Mouse (Mus musculus) intestine, embryonic 16.5 days (tissue): ENCODE data around the gene Nxph1. TPM values are rescaled to one million over a fixed set of nuclear protein-coding genes. Genes with fewer than 3 reads are reported as not detected.
A peak's percentile ranks its signal among the peaks of the same experiment; 100 is the strongest.

ENCODE experiments used
- ATAC-seq: fragments of 200-750 bp; cut with Nextera tagmentation; 2 replicates; pipeline ENCODE4 v1.8.0; 2017; ENCODE audit warnings: moderate TSS enrichment, moderate library complexity
- H3K27ac ChIP-seq: fragments of 300-500 bp; sonication (generic); 2 replicates; pipeline ENCODE4 v1.5.1; 2014; ENCODE audit warnings: mild to moderate bottlenecking, low read length
- H3K27me3 ChIP-seq: fragments of 300-500 bp; sonication (generic); replicated peaks from 2 replicates; pipeline ENCODE4 v1.6.1; 2014; ENCODE audit warnings: low read length, control low read depth, mixed read lengths; ENCODE audit not compliant: control insufficient read depth, insufficient read depth
- H3K36me3 ChIP-seq: fragments of 300-500 bp; sonication (generic); 2 replicates; pipeline ENCODE4 v1.6.1; 2014; ENCODE audit warnings: low read length, control low read depth; ENCODE audit not compliant: control insufficient read depth, insufficient read depth
- H3K4me1 ChIP-seq: fragments of 300-500 bp; sonication (generic); 2 replicates; pipeline ENCODE4 v1.6.1; 2014; ENCODE audit warnings: low read length, control low read depth, mixed read lengths; ENCODE audit not compliant: control insufficient read depth, insufficient read depth
- H3K4me2 ChIP-seq: fragments of 300-500 bp; sonication (generic); 2 replicates; pipeline ENCODE4 v1.6.1; 2014; ENCODE audit warnings: low read depth, low read length, control low read depth
- H3K4me3 ChIP-seq: fragments of 300-500 bp; sonication (generic); 2 replicates; pipeline ENCODE4 v1.5.1; 2014; ENCODE audit warnings: mild to moderate bottlenecking, low read length
- H3K9ac ChIP-seq: fragments of 300-500 bp; sonication (generic); 2 replicates; pipeline ENCODE4 v1.6.1; 2014; ENCODE audit warnings: low read depth, low read length
- H3K9me3 ChIP-seq: fragments of 300-500 bp; sonication (generic); 2 replicates; pipeline ENCODE4 v1.6.1; 2016; ENCODE audit warnings: low read length, control low read depth; ENCODE audit not compliant: control insufficient read depth
- WGBS: fragments of 180-500 bp; shearing (Covaris S2); extraction: QIAGEN DNeasy Blood & Tissue Kit; methylation state at CpG from one replicate; pipeline ENCODE4 v1.1.7; 2014; 5-methylcytosine and 5-hydroxymethylcytosine counted together
- polyA plus RNA-seq: library from polyadenylated mRNA; unstranded; fragments of >200 nt; fragmentation: Nextera tagmentation; extraction: Ambion mirVana; gene quantifications from 2 replicates; pipeline ENCODE4 v1.2.1, GENCODE M21; 2015

The Nxph1 gene
- polyA plus RNA-seq: 0.11 and 0.34 TPM in 2 replicates

- no peaks in the 10 kb centered on the region for H3K36me3 ChIP-seq
- peak within 1 kb of the TSS; percentile 44 for H3K4me2 ChIP-seq
- peaks cover 3% of the 10 kb centered on the region; the same call in 1 of the 2 replicates for H3K4me1 ChIP-seq
- H3K4me3 ChIP-seq: peak within 1 kb of the TSS; percentile 26
- peaks cover 53% of the 10 kb centered on the region for H3K27me3 ChIP-seq
- WGBS: 3% methylated on average over 16 of the region's 16 CpGs
- no peak within 1 kb of the TSS for H3K9ac ChIP-seq
- H3K9me3 ChIP-seq: no peaks in the 10 kb centered on the region
- no peak for ATAC-seq
- no peak within 1 kb of the TSS for H3K27ac ChIP-seq
Observed at GRCm38 (mm10) chr6:8948131-8948470, at the start of gene Nxph1. Nxph1 (plus strand) TSS chr6:8948431.

- H3K4me2 ChIP-seq: no peak overlapping the region
- WGBS: 76% methylated on average over 7 of the region's 7 CpGs
- H3K4me3 ChIP-seq: no peak overlapping the region
- no peaks in the 10 kb centered on the region for H3K4me1 ChIP-seq
- no peaks in the 10 kb centered on the region for H3K36me3 ChIP-seq
- H3K27me3 ChIP-seq: no peaks in the 10 kb centered on the region
- H3K27ac ChIP-seq: no peak overlapping the region
- no peak overlapping the region for H3K9ac ChIP-seq
- no peaks in the 10 kb centered on the region for H3K9me3 ChIP-seq
- no peak for ATAC-seq
Observed at GRCm38 (mm10) chr6:8900021-8900728, 48.1 kb upstream of the Nxph1 start.

- H3K36me3 ChIP-seq: no peaks in the 10 kb centered on the region
- H3K9me3 ChIP-seq: no peaks in the 10 kb centered on the region
- WGBS: 78% methylated on average over 2 of the region's 2 CpGs
- H3K27me3 ChIP-seq: no peaks in the 10 kb centered on the region
- no peak overlapping the region for H3K9ac ChIP-seq
- ATAC-seq: no peak
- H3K4me2 ChIP-seq: no peak overlapping the region
- no peak overlapping the region for H3K4me3 ChIP-seq
- H3K27ac ChIP-seq: no peak overlapping the region
- H3K4me1 ChIP-seq: no peaks in the 10 kb centered on the region
Observed at GRCm38 (mm10) chr6:8900729-8901122, 47.5 kb upstream of the Nxph1 start.

- H3K4me1 ChIP-seq: no peaks in the 10 kb centered on the region
- H3K27me3 ChIP-seq: no peaks in the 10 kb centered on the region
- no peaks in the 10 kb centered on the region for H3K36me3 ChIP-seq
- no peak overlapping the region for H3K4me2 ChIP-seq
- WGBS: 72% methylated on average over 3 of the region's 3 CpGs
- H3K27ac ChIP-seq: no peak overlapping the region
- H3K4me3 ChIP-seq: no peak overlapping the region
- no peak for ATAC-seq
- no peak overlapping the region for H3K9ac ChIP-seq
- H3K9me3 ChIP-seq: no peaks in the 10 kb centered on the region
Observed at GRCm38 (mm10) chr6:8907917-8908316, 40.3 kb upstream of the Nxph1 start.

GRCm38 (mm10) chr6:8913404-8913803, 34.8 kb upstream of the Nxph1 start:
- no peaks in the 10 kb centered on the region for H3K36me3 ChIP-seq
- ATAC-seq: no peak
- no peaks in the 10 kb centered on the region for H3K27me3 ChIP-seq
- no peak overlapping the region for H3K4me3 ChIP-seq
- H3K9me3 ChIP-seq: no peaks in the 10 kb centered on the region
- H3K4me2 ChIP-seq: no peak overlapping the region
- H3K9ac ChIP-seq: no peak overlapping the region
- H3K4me1 ChIP-seq: no peaks in the 10 kb centered on the region
- H3K27ac ChIP-seq: no peak overlapping the region

GRCm38 (mm10) chr6:8914682-8915081, 33.5 kb upstream of the Nxph1 start:
- Histone ChIP-seq H3K27ac (no peak overlapping the region), H3K36me3 (no peaks in the 10 kb centered on the region), H3K9ac (no peak overlapping the region), H3K4me3 (no peak overlapping the region), H3K4me2 (no peak overlapping the region), H3K27me3 (no peaks in the 10 kb centered on the region), H3K4me1 (no peaks in the 10 kb centered on the region), H3K9me3 (no peaks in the 10 kb centered on the region)
- ATAC-seq: no peak
- WGBS: 82% methylated on average over 3 of the region's 3 CpGs

- Histone ChIP-seq H3K9me3 (no peaks in the 10 kb centered on the region), H3K27me3 (no peaks in the 10 kb centered on the region), H3K4me2 (no peak overlapping the region), H3K4me1 (no peaks in the 10 kb centered on the region), H3K36me3 (no peaks in the 10 kb centered on the region), H3K27ac (no peak overlapping the region), H3K9ac (no peak overlapping the region), H3K4me3 (no peak overlapping the region)
- ATAC-seq: no peak
- WGBS: 63% methylated on average over 6 of the region's 6 CpGs
Observed at GRCm38 (mm10) chr6:8924481-8924880, 23.8 kb upstream of the Nxph1 start.

GRCm38 (mm10) chr6:8935241-8935640, 13.0 kb upstream of the Nxph1 start:
- no peaks in the 10 kb centered on the region for H3K27me3 ChIP-seq
- no peak overlapping the region for H3K27ac ChIP-seq
- WGBS: 44% methylated on average over 5 of the region's 5 CpGs
- H3K9me3 ChIP-seq: no peaks in the 10 kb centered on the region
- ATAC-seq: no peak
- no peak overlapping the region for H3K9ac ChIP-seq
- H3K4me1 ChIP-seq: no peaks in the 10 kb centered on the region
- no peaks in the 10 kb centered on the region for H3K36me3 ChIP-seq
- no peak overlapping the region for H3K4me2 ChIP-seq
- H3K4me3 ChIP-seq: no peak overlapping the region

- H3K4me3 ChIP-seq: no peak overlapping the region
- H3K4me2 ChIP-seq: no peak overlapping the region
- no peaks in the 10 kb centered on the region for H3K27me3 ChIP-seq
- ATAC-seq: no peak
- 13% methylated on average over 5 of the region's 5 CpGs for WGBS
- H3K36me3 ChIP-seq: no peaks in the 10 kb centered on the region
- no peak overlapping the region for H3K9ac ChIP-seq
- H3K27ac ChIP-seq: no peak overlapping the region
- H3K4me1 ChIP-seq: no peaks in the 10 kb centered on the region
- H3K9me3 ChIP-seq: no peaks in the 10 kb centered on the region
Observed at GRCm38 (mm10) chr6:8935705-8936104, 12.5 kb upstream of the Nxph1 start.

- WGBS: 16% methylated on average over 4 of the region's 4 CpGs
- Histone ChIP-seq H3K4me3 (no peak overlapping the region), H3K36me3 (no peaks in the 10 kb centered on the region), H3K27me3 (no peaks in the 10 kb centered on the region), H3K27ac (no peak overlapping the region), H3K4me1 (no peaks in the 10 kb centered on the region), H3K9ac (no peak overlapping the region), H3K9me3 (no peaks in the 10 kb centered on the region), H3K4me2 (no peak overlapping the region)
- ATAC-seq: no peak
Observed at GRCm38 (mm10) chr6:8936168-8936567, 12.1 kb upstream of the Nxph1 start.
